Mouse (Mus musculus): Measurements from ENCODE around the gene Ccdc127. TPM values are rescaled to one million over a fixed set of nuclear protein-coding genes. Genes with fewer than 3 reads are reported as not detected.

Ccdc127 gene
- polyA plus RNA-seq, 1 experiment from 2014 or later, result 45.9 TPM

- no peak for ATAC-seq (ENCODE audit: low FRiP score, low read depth)
- 14% methylated on average over 11 of the region's 11 CpGs for WGBS
- Histone ChIP-seq H3K4me3 (no peak within 1 kb of the TSS), H3K9me3 (no peaks in the 10 kb centered on the region), H3K9ac (no peak within 1 kb of the TSS; the same call in 1 of the 2 replicates), H3K27me3 (no peaks in the 10 kb centered on the region), H3K36me3 (no peaks in the 10 kb centered on the region), H3K4me2 (peak within 1 kb of the TSS; percentile 40), H3K4me1 (replicated peaks) (no peaks in the 10 kb centered on the region), H3K27ac (replicated peaks) (no peak within 1 kb of the TSS)
Observed at GRCm38 (mm10) chr13:74399298-74399839, 49.3 kb downstream of the Ccdc127 start, which contains the start of gene Ftl1-ps1. Gene Ftl1-ps1, plus strand, starts transcription at chr13:74399694.

MicroRNA genes within 50 kb of the gene (microRNA counts, 519-probe panel; counts per million panel counts)
- not detected for microRNA mmu-miR-692

Small RNA genes lying within 50 kb of the gene (microRNA-seq; reads per million reads assigned to microRNA genes)
- not detected for gene Mir692-3

Other genes starting within 250 kb of the Ccdc127 start
- gene Slc9a3, start 228.9 kb upstream of the Ccdc127 start, polyA plus RNA-seq (2015; fragmentation: Nextera tagmentation; extraction: Ambion mirVana), result 0.10 and 0.24 TPM in 2 replicates
- 117 TPM in 2 replicates for gene Exoc3, start 141.6 kb upstream of the Ccdc127 start, polyA plus RNA-seq (2015; fragmentation: Nextera tagmentation; extraction: Ambion mirVana)
- gene Ahrr, start 58.0 kb upstream of the Ccdc127 start, polyA plus RNA-seq (2015; fragmentation: Nextera tagmentation; extraction: Ambion mirVana), result 0.26 and 0.64 TPM in 2 replicates
- 116 and 117 TPM in 2 replicates for gene Pdcd6, start 32.7 kb upstream of the Ccdc127 start, polyA plus RNA-seq (2015; fragmentation: Nextera tagmentation; extraction: Ambion mirVana)
- 231 and 234 TPM in 2 replicates for gene Sdha, start within 50 bp of the Ccdc127 start, polyA plus RNA-seq (2015; fragmentation: Nextera tagmentation; extraction: Ambion mirVana)
- gene Lrrc14b, start 13.7 kb downstream of the Ccdc127 start, polyA plus RNA-seq (2015; fragmentation: Nextera tagmentation; extraction: Ambion mirVana), result not detected in 2 replicates
- gene Zfp72, start 40.5 kb downstream of the Ccdc127 start, polyA plus RNA-seq (2015; fragmentation: Nextera tagmentation; extraction: Ambion mirVana), result 7.0 and 7.9 TPM in 2 replicates
- gene Ftl1-ps1, start 49.4 kb downstream of the Ccdc127 start, polyA plus RNA-seq (2015; fragmentation: Nextera tagmentation; extraction: Ambion mirVana), result 86.7 and 108 TPM in 2 replicates
- gene Zfp825, start 143.7 kb downstream of the Ccdc127 start, polyA plus RNA-seq (2015; fragmentation: Nextera tagmentation; extraction: Ambion mirVana), result 14.5 and 15.8 TPM in 2 replicates